Mouse (Mus musculus): ENCODE data around the gene Olfr1377.
"Not testable (repeated sequence)": the region's sequence is repeated elsewhere in the genome, so short reads cannot be mapped to it uniquely, and the experiment has no call there.

The Olfr1377 gene

DNA sequence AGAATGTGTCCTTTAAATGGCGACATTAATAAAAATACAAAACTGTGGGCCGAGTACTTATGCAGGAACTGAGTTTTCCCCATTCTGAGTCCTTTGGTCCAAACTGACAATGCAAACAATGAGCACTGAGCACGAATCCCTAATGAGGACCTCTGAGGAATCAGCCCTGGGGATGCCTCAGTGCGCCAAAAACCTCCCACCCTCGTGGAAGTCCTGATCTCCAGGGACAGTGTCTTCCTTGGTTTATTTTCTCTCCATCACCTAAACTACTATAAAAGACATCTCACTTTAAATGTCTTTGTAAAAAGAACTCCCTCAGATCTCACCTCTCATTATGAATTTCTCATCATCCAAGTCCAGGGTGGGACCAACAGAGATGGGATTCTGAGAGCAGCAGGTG, at the start of gene Olfr1377:
TSS of gene Olfr1377 (plus strand) at position 301 of the 400 bp plus-strand sequence.
- DNase-seq (ENCODE audit: low read depth in 1 of 2, low spot score in 2 of 2), result no peak

DNA sequence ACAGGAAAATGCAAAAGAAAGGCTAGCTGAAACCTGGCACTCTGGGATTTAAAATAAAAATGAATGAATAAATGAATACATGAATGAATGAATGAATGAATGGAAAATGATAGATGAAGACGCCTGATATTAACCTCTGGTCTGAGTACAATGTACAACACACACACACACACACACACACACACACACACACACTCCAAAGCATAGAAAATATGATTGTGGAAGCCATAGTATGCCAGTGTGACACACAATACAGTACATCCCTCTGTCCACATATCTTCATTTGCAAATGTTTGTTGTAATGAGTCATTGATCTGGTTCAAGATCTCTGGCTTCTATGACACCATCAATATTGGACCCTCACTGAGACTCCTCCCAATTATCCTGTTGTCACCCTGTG, 49.7 kb upstream of the Olfr1377 start:
- no peak for DNase-seq (ENCODE audit: low read depth in 1 of 2, low spot score in 2 of 2)

DNA sequence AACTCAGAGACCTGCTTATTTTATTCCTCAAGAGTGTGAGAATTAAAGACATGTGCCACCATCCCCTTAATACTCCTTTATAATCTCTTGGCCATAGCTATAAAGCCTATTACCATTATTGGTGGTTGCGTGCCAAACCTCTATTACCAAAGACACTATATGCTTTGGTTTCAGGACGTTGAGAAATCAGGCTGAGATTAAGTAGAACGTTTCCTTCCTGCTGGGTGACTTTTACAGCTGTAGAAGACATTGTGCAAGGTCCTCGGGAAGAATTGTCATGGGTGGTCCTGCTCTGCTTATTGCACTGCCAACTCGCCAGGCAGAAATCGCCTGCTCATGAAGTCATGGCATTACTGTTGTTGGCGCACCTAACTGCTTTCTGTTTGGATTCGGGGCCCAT, 43.3 kb upstream of the Olfr1377 start:
- no peak for DNase-seq (ENCODE audit: low read depth in 1 of 2, low spot score in 2 of 2)

DNA sequence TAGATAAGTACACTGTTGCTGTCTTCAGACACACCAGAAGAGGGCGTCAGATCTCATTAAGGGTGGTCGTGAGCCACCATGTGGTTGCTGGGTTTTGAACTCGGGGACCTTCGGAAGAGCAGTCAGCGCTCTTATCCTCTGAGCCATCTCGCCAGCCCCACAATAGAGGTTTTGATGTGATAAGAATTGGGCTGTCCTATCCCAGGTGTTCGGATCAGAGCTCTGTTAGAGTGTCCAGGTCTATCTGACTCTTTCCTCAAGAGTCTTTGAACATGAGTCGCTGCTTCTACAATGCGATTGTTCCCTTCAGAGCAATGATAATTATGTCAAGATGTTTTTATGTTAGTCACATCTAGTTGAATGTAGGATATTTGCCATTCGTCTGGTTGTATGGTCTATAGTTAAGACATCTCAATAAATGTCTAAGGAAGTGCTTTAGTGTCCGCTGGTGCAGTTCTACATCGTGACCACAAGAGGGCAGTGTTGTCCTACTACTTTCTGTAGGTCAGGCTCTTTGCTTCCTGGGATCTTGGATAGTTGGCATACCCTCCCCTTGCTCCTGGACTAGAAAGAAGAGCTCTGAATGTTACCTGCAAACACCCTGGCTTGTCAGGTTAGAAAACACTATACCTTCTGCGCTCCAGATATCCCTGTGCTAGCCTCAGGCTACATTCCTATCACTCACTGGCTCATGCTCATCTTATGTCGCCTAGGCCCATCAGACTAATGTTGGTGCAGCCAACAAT, 42.0 kb upstream of the Olfr1377 start:
- no peak for DNase-seq (ENCODE audit: low read depth in 1 of 2, low spot score in 2 of 2)

DNA sequence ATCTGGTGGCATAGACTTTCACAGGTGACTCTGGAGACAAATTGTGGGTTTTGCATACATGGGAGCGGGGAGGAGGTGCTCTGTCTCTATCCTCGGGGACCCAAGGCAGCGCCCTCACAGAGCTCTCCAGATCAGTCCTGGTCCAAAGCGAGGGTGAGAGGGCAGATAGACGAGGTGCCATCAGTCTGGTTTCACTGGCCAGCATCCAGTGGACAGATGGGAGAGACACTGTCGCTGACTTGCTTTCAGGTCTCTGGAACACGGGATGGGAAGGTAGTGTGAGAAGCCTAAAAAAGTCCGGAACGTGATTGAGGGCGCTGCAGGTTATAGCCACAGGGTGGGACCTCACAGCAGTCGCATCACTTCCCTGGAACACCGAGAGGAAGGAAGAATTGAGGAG, 39.4 kb upstream of the Olfr1377 start:
- no peak for DNase-seq (ENCODE audit: low read depth in 1 of 2, low spot score in 2 of 2)

DNA sequence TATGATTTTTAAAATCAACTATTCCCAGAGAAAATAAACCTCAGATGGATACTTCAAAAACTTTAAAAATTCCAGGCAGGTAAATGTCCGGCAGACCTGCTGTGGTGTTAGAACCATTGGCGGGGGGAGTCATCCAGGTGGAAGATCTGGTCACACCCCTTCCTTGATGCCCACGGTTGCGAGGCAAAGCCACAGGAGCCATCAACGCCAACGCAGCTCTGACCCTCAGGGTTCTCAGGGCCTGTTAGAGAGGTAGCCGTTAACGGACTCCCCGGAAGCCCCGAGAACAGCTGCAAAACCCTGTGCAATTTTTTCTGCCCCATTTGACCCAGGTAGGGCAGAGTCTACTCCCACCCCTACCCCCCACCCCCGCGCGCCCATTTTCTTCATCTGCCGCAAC, 38.3 kb upstream of the Olfr1377 start, which contains the start of gene 4933414I15Rik:
TSS of gene 4933414I15Rik (minus strand) at position 260 of the 400 bp plus-strand sequence.
- DNase-seq (ENCODE audit: low read depth in 1 of 2, low spot score in 2 of 2), result no peak

DNA sequence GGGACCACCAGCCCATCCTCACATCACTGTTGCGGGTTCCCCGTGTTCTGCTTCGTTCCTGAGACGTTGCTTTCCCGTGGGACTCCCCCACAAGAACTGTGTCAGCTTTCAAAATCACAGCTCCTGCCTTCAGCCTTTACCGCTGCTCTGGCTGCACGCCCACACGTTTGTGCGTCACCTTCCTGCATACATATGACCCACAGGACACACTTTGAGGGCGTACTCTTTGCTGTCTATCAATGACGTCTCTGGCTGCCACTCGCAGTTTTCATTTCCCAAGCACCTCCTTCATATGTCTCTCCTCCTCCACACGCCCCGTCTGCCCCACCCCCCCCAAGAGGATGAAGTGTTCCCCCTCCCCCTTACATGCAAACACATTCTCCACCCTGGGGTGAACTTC, 29.5 kb upstream of the Olfr1377 start:
- DNase-seq (ENCODE audit: low read depth in 1 of 2, low spot score in 2 of 2), result no peak

DNA sequence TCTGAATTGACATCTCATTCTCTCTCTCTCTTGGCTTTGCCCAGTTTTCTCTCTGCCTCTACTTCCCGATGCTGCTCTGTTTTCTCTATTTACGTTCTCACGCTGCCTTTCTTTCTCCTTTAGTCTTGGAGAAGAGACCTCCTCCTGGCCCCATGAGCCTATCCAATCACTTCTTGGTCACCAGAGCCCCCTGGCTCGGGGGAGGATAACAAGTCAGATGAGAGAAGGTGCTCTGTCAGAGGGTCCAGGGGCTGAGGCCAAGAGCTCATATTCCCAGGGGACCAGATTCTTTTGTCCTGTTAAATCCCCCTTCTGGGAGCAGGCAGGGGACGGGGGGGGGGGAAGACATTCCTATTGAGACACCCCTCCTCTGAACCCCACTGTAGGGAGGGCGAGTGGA, 28.1 kb upstream of the Olfr1377 start, which contains the start of gene Prop1:
TSS of gene Prop1 (minus strand) at position 101 of the 400 bp plus-strand sequence.
- no peak for DNase-seq (ENCODE audit: low read depth in 1 of 2, low spot score in 2 of 2)

DNA sequence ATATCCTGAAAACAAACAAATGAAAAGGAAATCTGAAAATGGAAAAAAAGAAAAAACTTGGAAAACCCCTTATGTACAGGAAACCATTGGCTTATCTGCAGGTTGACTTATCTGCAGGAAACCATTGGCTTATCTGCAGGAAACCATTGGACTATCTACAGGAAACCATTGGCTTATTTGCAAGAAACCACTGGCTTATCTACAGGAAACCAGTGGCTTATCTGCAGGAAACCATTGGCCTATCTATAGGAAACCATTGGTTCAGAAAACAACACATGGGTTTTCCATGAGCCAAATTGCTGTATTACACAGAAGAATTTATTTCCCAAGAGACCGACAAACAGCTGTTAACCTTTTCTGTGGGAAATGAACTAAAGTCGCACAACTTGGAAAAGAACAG, 16.9 kb upstream of the Olfr1377 start:
- no peak for DNase-seq (ENCODE audit: low read depth in 1 of 2, low spot score in 2 of 2)

DNA sequence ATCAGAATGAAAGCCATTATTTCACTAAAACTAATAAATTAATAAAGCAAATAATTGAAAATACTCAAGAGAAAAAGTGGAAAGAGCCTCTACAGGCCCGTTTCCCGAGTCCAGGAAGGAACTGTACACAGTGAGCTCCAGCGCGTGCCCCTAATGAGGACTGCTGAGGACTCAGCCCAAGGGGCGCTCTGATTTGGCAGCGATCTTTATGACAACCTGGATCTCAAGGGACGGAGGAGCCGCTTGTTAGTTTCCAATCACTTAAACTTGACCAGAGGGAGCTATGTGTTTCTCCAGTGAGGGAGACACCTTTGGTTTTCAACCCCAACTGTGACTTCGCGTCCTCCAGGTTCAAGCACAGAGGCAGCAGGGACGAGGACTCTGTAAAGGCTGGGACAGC, 15.5 kb upstream of the Olfr1377 start, which contains the start of gene Olfr1378:
TSS of gene Olfr1378 (plus strand) at position 301 of the 400 bp plus-strand sequence.
- DNase-seq (ENCODE audit: low read depth in 1 of 2, low spot score in 2 of 2), result no peak

DNA sequence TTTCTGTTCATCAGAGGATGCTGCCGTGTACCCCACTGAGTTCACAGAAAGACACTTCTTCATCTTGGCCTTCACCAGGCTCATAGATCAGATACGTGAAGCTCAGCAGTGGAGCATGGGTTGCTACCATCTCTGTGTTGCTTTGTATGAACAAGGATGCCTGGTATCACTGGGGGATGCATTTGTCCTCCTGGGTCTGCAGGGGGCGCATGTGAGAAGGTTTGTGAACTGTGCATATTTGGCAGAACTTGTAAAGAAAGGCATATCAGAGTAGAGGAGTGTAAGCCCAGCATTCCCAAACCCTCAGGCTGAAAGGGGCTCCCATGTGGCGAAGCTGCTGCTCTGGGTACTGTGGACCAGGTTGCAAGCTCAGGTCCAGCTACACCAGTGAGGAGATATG, 4.6 kb upstream of the Olfr1377 start:
- no peak for DNase-seq (ENCODE audit: low read depth in 1 of 2, low spot score in 2 of 2)

DNA sequence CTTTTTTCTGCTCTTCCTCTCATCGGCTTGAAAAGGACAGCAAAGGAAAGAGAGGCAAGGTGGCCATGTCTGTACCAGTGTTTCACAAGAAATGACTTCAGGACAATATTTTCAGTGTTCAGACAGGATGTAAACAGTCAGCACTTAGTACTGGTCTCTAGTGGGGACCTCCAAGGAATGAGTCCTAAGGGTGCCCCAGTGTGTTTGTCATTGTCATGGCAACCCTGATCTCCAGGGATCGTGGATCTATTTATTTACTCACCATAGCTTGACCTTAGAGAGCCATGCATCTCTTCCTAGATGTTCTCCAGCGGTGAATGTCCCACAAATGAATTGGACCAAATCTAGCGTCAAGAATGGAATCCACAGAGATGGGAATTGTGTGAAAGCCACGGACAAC, 21.5 kb downstream of the Olfr1377 start, which contains the start of gene Olfr51:
TSS of gene Olfr51 (plus strand) at position 301 of the 400 bp plus-strand sequence.
- DNase-seq (ENCODE audit: low read depth in 1 of 2, low spot score in 2 of 2), result no peak

DNA sequence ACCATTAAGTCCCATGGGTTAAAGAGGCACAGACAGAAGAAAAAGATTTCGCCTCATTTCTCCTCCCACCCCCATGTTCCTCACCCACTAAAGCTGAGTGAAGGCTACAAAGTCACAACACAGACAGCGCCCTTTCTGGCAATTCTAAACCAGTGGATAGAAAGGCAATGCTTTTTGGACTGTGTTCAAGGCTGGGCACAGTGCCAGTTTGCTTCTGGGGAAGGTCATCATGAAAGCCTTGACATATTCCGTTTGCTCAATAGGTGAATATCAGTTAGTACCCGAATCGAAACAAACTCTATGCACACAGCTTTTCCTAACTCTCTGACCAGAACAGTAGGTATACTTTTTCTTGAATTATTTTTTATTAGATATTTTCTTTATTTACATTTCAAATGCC, 30.1 kb downstream of the Olfr1377 start:
- DNase-seq (ENCODE audit: low read depth in 1 of 2, low spot score in 2 of 2), result no peak

DNA sequence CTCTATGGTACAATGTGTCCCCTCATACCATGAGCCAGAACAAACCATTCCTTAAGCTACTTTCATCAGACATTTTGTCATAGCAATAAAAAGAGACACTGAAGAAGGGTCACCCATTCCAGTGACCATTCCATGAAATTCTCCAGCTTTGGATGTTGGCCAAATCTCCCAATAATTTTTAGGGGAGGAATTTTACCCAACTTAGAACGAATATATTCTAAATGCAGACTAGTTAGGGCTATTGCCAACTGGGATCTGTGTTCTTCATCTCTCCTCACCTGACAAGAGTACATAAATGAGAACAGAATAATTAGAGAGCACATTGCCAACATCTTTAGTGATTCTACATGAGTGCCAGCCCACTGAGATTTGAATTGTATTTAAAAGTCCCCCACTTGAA, 32.2 kb downstream of the Olfr1377 start, which contains the start of gene Olfr54:
TSS of gene Olfr54 (plus strand) at position 301 of the 400 bp plus-strand sequence.
- no peak for DNase-seq (ENCODE audit: low read depth in 1 of 2, low spot score in 2 of 2)

DNA sequence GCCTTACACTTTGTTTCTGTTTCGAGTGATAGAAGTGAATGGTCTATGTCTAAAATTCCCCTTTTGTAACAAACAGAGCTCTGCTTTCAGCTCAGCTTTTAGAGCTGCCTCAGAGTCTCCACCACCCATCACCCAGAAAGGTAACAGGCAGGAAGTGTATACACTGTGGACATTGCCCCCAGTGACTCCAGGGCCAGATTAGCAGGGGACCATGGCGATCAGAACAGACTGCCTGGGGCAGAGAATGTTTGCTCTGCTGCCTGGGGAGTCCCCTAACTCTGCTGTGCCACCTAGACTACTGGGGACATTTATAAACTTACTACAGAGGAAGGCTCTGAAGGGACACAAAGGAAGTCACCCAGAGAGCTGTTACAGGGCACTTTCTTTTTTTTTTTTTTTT, 34.6 kb downstream of the Olfr1377 start:
- no peak for DNase-seq (ENCODE audit: low read depth in 1 of 2, low spot score in 2 of 2)

DNA sequence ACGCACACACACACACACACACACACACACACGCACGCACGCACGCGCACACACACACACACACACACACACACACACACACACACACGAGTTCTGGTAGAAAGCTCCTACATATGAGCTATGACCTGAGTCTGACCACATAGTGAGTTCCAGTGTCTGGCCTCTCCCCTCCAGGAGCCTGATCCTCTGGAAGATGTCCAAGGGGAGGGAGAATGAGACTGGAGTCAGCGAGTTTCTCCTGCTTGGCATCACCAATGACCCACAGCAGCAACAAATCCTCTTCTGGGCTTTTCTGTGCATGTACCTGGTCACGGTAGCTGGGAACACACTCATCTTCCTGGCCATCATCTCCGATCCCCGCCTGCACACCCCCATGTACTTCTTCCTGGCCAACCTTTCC, 45.0 kb downstream of the Olfr1377 start:
- DNase-seq (ENCODE audit: low read depth in 1 of 2, low spot score in 2 of 2), result not testable (repeated sequence)

DNA sequence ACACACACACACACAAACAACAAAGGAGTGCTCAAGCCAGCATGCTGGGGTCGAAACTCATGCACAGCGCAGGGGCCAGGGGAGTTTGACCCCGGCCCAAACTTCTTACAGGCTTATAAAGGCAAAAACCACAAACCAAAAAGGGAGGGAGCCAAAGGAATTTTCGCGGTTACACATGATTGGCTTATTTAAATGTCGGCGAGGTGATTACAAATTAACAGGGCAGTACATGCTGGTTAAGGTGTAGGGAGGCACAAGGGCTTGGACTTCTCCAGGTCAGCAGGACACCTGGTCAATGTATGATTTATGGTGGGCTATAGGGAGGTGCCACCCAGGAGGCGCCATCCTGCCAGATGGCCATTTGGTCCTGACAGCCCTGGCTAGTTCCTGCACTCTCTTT, 47.6 kb downstream of the Olfr1377 start:
- not testable (repeated sequence) for DNase-seq (ENCODE audit: low read depth in 1 of 2, low spot score in 2 of 2)

DNA sequence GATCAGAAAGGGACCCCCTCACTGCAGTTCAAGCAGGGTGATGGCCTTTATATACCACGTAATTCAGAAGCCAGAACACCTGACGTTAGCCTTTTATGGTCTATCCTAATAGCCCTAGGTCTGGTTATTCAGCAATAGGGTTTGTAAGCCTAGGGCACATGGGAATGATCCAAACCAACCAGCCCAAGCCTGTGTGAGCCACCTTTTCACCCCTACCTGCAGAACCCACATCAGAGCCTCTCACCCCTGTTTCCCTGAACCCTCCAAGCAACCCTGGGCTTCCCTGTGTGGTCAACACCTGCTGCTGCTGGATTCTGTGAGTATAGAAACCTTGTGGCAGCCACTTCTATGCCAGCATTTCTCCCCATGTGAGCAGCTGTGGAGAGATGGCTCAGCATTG, 48.5 kb downstream of the Olfr1377 start:
- DNase-seq (ENCODE audit: low read depth in 1 of 2, low spot score in 2 of 2), result no peak

DNA sequence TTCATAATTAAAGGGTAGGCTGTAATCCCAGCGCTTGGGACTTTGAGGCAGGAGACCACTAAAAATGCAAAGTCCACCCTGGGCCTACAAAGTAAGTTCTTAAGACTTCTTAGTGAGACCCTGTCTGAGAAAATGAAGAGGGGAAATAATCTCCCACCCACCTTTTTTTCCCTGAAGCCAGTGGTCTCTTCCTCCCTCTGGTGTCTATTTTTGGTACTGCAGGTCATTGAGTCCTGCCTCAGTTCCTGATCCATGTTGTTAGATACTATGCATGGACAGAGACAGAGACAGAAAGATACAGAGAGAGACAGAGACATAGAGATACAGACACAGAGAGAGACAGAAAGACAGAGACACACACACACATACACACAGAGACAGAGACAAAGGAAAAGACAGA, 51.1 kb downstream of the Olfr1377 start:
- no peak for DNase-seq (ENCODE audit: low read depth in 1 of 2, low spot score in 2 of 2)

DNA sequence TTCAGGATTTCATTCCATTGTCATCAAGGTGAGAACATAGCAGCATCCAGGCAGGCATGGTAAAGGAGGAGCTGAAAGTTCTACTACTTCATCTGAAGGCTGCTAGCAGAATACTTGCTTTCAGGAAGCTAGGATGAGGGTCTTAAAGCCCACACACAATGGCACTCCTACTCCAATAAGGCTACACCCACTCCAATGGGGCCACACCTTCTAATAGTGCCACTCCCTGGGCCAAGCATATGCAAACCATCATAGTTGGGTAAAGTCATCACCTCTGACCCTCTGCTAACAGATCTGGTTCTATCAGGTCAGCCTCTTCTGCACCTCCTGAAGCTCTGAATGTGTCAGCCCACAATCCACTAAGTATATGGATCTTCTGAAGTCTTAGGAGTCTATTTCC, 52.4 kb downstream of the Olfr1377 start:
- not testable (repeated sequence) for DNase-seq (ENCODE audit: low read depth in 1 of 2, low spot score in 2 of 2)

DNA sequence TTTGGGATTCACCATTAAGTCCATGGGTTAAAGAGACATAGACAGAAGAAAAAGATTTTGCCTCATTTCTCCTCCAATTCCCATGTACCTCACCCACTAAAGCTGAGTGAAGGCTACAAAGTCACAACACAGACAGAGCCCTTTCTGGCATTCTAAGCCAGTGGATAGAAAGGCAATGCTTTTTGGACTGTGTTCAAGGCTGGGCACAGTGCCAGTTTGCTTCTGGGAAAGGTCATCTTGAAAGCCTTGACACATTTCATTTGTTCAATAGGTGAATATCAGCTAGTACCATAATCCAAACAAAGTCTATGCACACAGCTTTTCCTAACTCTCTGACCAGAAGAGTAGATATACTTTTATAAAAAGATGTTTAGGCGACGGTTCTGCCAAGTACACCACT, 54.2 kb downstream of the Olfr1377 start:
- no peak for DNase-seq (ENCODE audit: low read depth in 1 of 2, low spot score in 2 of 2)
